11 mouse cellular contexts compared by ENCODE assay signal in genomic region chr10:128772895-128773294, GRCm38 (mm10). TPM values are rescaled to one million over a fixed set of nuclear protein-coding genes. Genes with fewer than 3 reads are reported as not detected.
DNase-seq lines count a peak whose midpoint lies in the region; ATAC-seq and TF ChIP-seq lines count a peak whose summit lies in the region.
"Had no signal": no experiment of that assay in that cellular context is flagged by ENCODE, and none has a peak within 500 bp of the region (broad histone marks: within the 10 kb centered on the region; RNA-seq: fewer than 3 reads in every experiment).

No protein-coding gene starts in this region.

- no peak for ATAC-seq in intestine, postnatal 0 days
- no peak for ATAC-seq in intestine, embryonic 15.5 days
- ATAC-seq in heart, embryonic 11.5 days (replicated peaks; ENCODE audit: insufficient number of reproducible peaks, low FRiP score, low TSS enrichment), result no peak

- peak; percentile 53 for DNase-seq in 3T3-L1 (ENCODE audit: low read depth, low spot score)
- DNase-seq in induced T-regulatory cell, adult 2 months (ENCODE audit: low read depth), result peak; percentile 46
- no peak for DNase-seq in adrenal gland, postnatal 4 days (ENCODE audit: low spot score in 2 of 2)
- DNase-seq in ovary, postnatal 14 days (ENCODE audit: low spot score), result no peak
- DNase-seq: cerebellum, adult 9-11 months; heart, postnatal 10 days; kidney, postnatal 10 days had no signal

- no peak overlapping the region for H3K4me3 ChIP-seq in intestine, postnatal 0 days (ENCODE audit: low read depth, low read length)
- H3K4me3 ChIP-seq in intestine, embryonic 15.5 days (replicated peaks), result no peak overlapping the region
- no peak overlapping the region for H3K4me3 ChIP-seq in E14TG2a.4 (replicated peaks; ENCODE audit: low read length)
- no peak overlapping the region for H3K4me3 ChIP-seq in heart, embryonic 11.5 days (ENCODE audit: low read depth, low read length)

- peaks cover 3% of the 10 kb centered on the region; the same call in 1 of the 2 replicates for H3K36me3 ChIP-seq in intestine, postnatal 0 days (ENCODE audit: control insufficient read depth, insufficient read depth)
- no peaks in the 10 kb centered on the region for H3K36me3 ChIP-seq in intestine, embryonic 15.5 days
- H3K36me3 ChIP-seq in E14TG2a.4 (ENCODE audit: insufficient read depth, low read length), result peaks cover 13% of the 10 kb centered on the region; the same call in 1 of the 2 replicates
- H3K36me3 ChIP-seq in heart, embryonic 11.5 days (ENCODE audit: control insufficient read depth, insufficient read depth, low read length), result no peaks in the 10 kb centered on the region

- no peaks in the 10 kb centered on the region for H3K9me3 ChIP-seq in intestine, postnatal 0 days (ENCODE audit: control insufficient read depth)
- H3K9me3 ChIP-seq in intestine, embryonic 15.5 days, result no peaks in the 10 kb centered on the region
- H3K9me3 ChIP-seq in E14TG2a.4 (ENCODE audit: low read length), result no peaks in the 10 kb centered on the region
- H3K9me3 ChIP-seq in heart, embryonic 11.5 days (replicated peaks; ENCODE audit: control insufficient read depth, low read length), result no peaks in the 10 kb centered on the region

- no peak overlapping the region for H3K27ac ChIP-seq in intestine, postnatal 0 days (ENCODE audit: low read depth, low read length)
- no peak overlapping the region for H3K27ac ChIP-seq in intestine, embryonic 15.5 days
- H3K27ac ChIP-seq in heart, embryonic 11.5 days (ENCODE audit: low read depth, low read length), result no peak overlapping the region

- H3K4me1 ChIP-seq in intestine, postnatal 0 days (replicated peaks; ENCODE audit: control insufficient read depth, insufficient read depth, low read length), result no peaks in the 10 kb centered on the region
- H3K4me1 ChIP-seq in intestine, embryonic 15.5 days (replicated peaks), result no peaks in the 10 kb centered on the region
- no peaks in the 10 kb centered on the region for H3K4me1 ChIP-seq in E14TG2a.4 (replicated peaks; ENCODE audit: low read depth, low read length)
- H3K4me1 ChIP-seq in heart, embryonic 11.5 days (ENCODE audit: control insufficient read depth, insufficient read depth, low read length), result no peaks in the 10 kb centered on the region

- peak; percentile 56 for TF ChIP-seq CTCF in intestine, postnatal 0 days (IDR thresholded peaks at IDR 0.05; ENCODE audit: low read depth)
- peak; percentile 41 for TF ChIP-seq CTCF in E14TG2a.4 (conservative IDR thresholded peaks at IDR 0.05; ENCODE audit: low read length)

- 78% methylated on average over 2 of the region's 2 CpGs for WGBS in intestine, postnatal 0 days
- WGBS in intestine, embryonic 15.5 days, result 82% methylated on average over 2 of the region's 2 CpGs
- WGBS in heart, embryonic 11.5 days (ENCODE audit: insufficient replicate concordance), result 60% methylated on average over 2 of the region's 2 CpGs

- H3K4me2 ChIP-seq in intestine, postnatal 0 days (replicated peaks; ENCODE audit: low read depth), result no peak overlapping the region
- no peak overlapping the region for H3K4me2 ChIP-seq in intestine, embryonic 15.5 days (replicated peaks)
- H3K4me2 ChIP-seq in heart, embryonic 11.5 days, result no peak overlapping the region

- no peaks in the 10 kb centered on the region for H3K27me3 ChIP-seq in intestine, postnatal 0 days (replicated peaks; ENCODE audit: control insufficient read depth, insufficient read depth, low read length)
- H3K27me3 ChIP-seq in intestine, embryonic 15.5 days (replicated peaks), result no peaks in the 10 kb centered on the region
- H3K27me3 ChIP-seq in E14TG2a.4 (ENCODE audit: insufficient read depth, low read length), result no peaks in the 10 kb centered on the region
- no peaks in the 10 kb centered on the region for H3K27me3 ChIP-seq in heart, embryonic 11.5 days (ENCODE audit: control insufficient read depth, insufficient read depth, low read length)

- no peak overlapping the region for H3K9ac ChIP-seq in intestine, postnatal 0 days (ENCODE audit: low read depth, low read length)
- H3K9ac ChIP-seq in intestine, embryonic 15.5 days, result no peak overlapping the region
- H3K9ac ChIP-seq in heart, embryonic 11.5 days (ENCODE audit: low read depth, low read length), result no peak overlapping the region

RNA-seq across cellular contexts. Expression of gene Mmp19, which starts 17.8 kb away (rescaled TPM):
- polyA plus RNA-seq in intestine, postnatal 0 days (2015; fragmentation: Nextera tagmentation; extraction: Ambion mirVana), result 0.97 and 1.4 TPM in 2 replicates
- polyA plus RNA-seq in intestine, embryonic 15.5 days (2015; fragmentation: Nextera tagmentation; extraction: Ambion mirVana), result 0.60 and 1.0 TPM in 2 replicates
- total RNA-seq in adrenal gland, postnatal 4 days (2021), result 10 to 100 TPM; 23.8 to 29.2 TPM
- 0.49 and 0.57 TPM in 2 replicates for polyA plus RNA-seq in heart, embryonic 11.5 days (2014; fragmentation: Nextera tagmentation; extraction: Ambion mirVana)

RNA-seq across cellular contexts. Expression of gene Pym1, which starts 25.2 kb away (rescaled TPM):
- polyA plus RNA-seq in intestine, postnatal 0 days (2015; fragmentation: Nextera tagmentation; extraction: Ambion mirVana), result 22.3 and 22.7 TPM in 2 replicates
- 32.9 and 34.1 TPM in 2 replicates for polyA plus RNA-seq in intestine, embryonic 15.5 days (2015; fragmentation: Nextera tagmentation; extraction: Ambion mirVana)
- total RNA-seq in adrenal gland, postnatal 4 days (2021), result 10 to 100 TPM; 39.7 to 40.1 TPM
- 25.4 and 27.2 TPM in 2 replicates for polyA plus RNA-seq in heart, embryonic 11.5 days (2014; fragmentation: Nextera tagmentation; extraction: Ambion mirVana)

RNA-seq across cellular contexts. Expression of gene Dgka, which starts 28.2 kb away (rescaled TPM):
- polyA plus RNA-seq in intestine, postnatal 0 days (2015; fragmentation: Nextera tagmentation; extraction: Ambion mirVana), result 7.1 and 8.2 TPM in 2 replicates
- polyA plus RNA-seq in intestine, embryonic 15.5 days (2015; fragmentation: Nextera tagmentation; extraction: Ambion mirVana), result 7.1 and 7.4 TPM in 2 replicates
- 10 to 100 TPM; 10.9 to 11.8 TPM for total RNA-seq in adrenal gland, postnatal 4 days (2021)
- 5.6 and 5.9 TPM in 2 replicates for polyA plus RNA-seq in heart, embryonic 11.5 days (2014; fragmentation: Nextera tagmentation; extraction: Ambion mirVana)

RNA-seq across cellular contexts. Expression of gene Dnajc14, which starts 31.0 kb away (rescaled TPM):
- 28.2 and 31.8 TPM in 2 replicates for polyA plus RNA-seq in intestine, postnatal 0 days (2015; fragmentation: Nextera tagmentation; extraction: Ambion mirVana)
- polyA plus RNA-seq in intestine, embryonic 15.5 days (2015; fragmentation: Nextera tagmentation; extraction: Ambion mirVana), result 44.6 and 47.6 TPM in 2 replicates
- total RNA-seq in adrenal gland, postnatal 4 days (2021), result 10 to 100 TPM; 76.6 to 80.8 TPM
- 28.7 and 37.0 TPM in 2 replicates for polyA plus RNA-seq in heart, embryonic 11.5 days (2014; fragmentation: Nextera tagmentation; extraction: Ambion mirVana)

RNA-seq across cellular contexts. Expression of gene Tmem198b, which starts 31.3 kb away (rescaled TPM):
- 5.1 and 5.7 TPM in 2 replicates for polyA plus RNA-seq in intestine, postnatal 0 days (2015; fragmentation: Nextera tagmentation; extraction: Ambion mirVana)
- 11.2 and 12.7 TPM in 2 replicates for polyA plus RNA-seq in intestine, embryonic 15.5 days (2015; fragmentation: Nextera tagmentation; extraction: Ambion mirVana)
- 10 to 100 TPM; 18.0 to 19.5 TPM for total RNA-seq in adrenal gland, postnatal 4 days (2021)
- polyA plus RNA-seq in heart, embryonic 11.5 days (2014; fragmentation: Nextera tagmentation; extraction: Ambion mirVana), result 15.0 and 18.2 TPM in 2 replicates

Comparison
In these comparisons a context has a peak if more than half of its experiments do, and no peak if none do; other contexts are left out.
1. DNase-seq: peak in 3T3-L1 (single experiment) and induced T-regulatory cell, adult 2 months (single experiment); none in adrenal gland, postnatal 4 days (0 of 2) and ovary, postnatal 14 days (single experiment).